Mouse (Mus musculus) heart, adult 9 months (tissue): Measurements from ENCODE around the gene Lman1l.

Source experiments
- DNase-seq, 2 experiments: peaks; one replicate each; pipeline ENCODE4 v3.0.0; 2022; ENCODE audit warnings: low spot score in 2 of 2

Gene Lman1l

DNA sequence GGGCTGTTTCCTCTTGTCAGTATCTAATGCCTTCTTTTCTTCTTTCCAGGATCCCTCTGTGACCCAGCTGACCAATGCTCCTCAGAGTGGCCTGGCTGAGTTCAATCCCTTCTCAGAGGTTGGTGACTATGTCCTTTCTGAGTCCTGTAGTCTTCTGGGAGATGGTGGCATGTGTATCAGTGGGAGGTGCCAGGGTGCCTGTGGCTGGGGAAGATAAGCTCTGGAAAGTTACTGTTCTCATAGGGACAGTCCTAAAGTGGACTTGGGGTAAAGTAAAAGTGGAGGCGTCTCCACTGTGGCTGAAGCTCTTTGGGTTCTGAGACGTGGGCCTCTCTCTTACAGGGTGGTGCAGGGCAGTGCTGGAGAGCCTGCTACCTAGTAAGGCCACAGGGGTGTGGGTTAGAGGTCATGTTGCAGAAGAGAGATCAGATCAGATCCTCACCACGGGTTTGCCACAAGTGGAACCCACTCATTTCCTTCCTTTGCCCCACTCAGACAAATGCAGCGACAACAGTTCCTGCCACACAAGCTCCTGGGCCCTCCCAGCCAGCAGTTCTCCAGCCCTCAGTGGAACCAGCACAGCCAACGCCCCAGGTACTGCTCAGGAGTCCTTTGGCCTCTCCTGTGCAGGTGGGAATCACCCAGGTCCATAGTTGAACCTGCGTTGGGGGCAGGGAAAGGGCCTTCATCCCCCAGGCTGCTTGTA, 43.3 kb downstream of the Lman1l start:
- no peak for DNase-seq

GRCm38 (mm10) chr9:57575577-57575976, 45.0 kb downstream of the Lman1l start:
- DNase-seq = no peak

DNA sequence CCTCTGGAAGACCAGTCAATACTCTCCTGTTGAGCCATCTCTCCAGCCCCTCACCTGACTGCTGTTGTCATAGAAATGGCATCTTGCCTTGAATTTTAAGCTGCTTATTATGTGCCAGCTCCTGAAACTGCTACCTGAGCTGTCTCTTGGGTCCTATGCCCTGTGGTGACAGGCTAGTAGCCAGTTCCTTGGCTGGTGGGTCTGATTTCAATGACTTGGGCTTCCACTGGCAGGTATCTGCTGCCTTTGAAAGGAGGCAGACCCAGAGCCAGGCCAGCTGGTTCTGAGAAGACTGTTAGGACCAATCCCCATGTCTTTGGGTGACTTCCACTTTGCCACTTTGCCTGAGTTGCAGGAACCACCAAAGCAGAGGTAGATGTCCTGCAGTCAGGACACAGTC, 46.2 kb downstream of the Lman1l start:
- DNase-seq = no peak

DNA sequence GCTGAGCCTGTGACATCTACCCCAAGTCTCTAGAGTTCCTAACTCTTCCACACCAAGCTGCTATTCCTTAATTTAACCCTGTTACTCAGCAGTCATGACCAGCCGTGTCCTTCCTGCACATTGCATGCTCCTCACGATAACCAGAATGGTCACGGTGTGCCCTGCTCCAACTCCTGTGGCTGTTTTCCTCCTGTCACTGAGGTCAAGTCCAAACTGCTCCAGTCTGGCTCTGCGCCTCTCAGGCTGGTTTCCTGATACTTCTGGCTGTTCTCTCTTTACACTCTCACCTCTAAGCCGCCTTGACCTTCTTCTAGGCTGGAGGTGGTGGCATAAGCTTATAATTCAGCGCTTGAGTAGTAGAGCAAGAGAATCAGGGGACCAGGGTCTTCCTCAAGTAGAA, 52.1 kb downstream of the Lman1l start:
- DNase-seq = no peak

DNA sequence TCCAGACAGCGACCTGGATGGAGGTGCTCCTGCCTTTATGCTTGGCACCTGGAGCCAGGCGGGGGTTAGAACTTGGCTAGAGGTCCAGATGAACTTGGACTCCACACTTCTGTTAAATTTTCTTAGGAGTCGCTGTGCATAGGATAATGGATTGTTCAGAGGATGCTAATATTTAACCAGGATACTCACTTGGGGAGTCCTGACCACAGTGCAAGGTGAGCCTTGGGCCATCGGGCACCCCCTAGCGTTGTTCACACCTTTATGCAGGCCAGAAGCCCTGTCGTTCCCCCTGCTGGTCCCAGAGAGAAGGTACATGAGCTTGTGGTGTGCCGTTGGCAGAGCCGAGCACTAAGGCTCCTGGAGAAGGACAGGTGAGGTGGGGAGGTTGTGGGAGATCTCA, 53.7 kb downstream of the Lman1l start:
- no peak for DNase-seq

DNA sequence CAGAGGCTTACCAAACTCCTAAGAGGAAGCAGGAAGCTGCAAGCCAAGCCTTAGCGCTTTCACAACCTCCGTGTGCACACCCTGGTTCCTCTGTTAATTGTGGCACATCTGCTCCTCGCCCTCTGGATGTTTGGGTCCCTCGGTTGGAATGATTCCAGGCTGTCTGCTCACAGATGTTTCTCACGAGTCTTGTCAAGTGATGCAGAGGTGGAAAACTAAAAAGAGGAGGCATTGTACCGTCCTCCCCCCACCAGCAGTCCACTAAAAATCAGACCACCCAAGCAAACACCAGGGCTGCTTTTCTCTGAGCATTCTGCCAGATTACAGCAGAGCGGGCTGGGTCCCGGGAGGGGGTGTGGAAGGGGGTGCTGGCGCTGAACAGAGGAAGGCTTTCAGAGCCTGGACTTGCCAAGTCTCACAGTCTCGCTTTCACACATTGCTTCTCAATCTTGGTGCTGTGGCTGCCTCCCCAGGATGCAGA, 54.8 kb downstream of the Lman1l start:
- peak; percentile 50 to 64 for DNase-seq

DNA sequence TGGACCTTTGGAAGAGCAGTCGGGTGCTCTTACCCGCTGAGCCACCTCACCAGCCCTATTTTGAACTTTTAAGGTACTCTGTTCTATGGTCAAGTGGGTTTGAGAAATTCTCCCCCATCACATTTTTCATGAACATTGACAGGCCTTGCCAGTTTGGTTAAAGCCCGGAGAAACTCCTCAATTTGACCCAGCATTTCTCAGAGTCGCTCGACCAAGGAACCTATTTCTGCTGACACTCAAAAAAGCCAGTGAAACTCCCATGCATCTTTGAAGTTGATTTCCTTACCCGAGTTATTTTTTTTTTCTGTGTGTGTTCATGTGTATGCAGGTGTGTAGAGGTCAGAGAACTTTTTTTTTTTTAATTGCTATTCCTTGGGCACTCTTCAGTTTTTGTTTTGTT, 56.0 kb downstream of the Lman1l start:
- DNase-seq = no peak

- DNase-seq = peak; percentile 65 to 81
Measured at GRCm38 (mm10) chr9:57562896-57563372, 57.6 kb downstream of the Lman1l start.

DNA sequence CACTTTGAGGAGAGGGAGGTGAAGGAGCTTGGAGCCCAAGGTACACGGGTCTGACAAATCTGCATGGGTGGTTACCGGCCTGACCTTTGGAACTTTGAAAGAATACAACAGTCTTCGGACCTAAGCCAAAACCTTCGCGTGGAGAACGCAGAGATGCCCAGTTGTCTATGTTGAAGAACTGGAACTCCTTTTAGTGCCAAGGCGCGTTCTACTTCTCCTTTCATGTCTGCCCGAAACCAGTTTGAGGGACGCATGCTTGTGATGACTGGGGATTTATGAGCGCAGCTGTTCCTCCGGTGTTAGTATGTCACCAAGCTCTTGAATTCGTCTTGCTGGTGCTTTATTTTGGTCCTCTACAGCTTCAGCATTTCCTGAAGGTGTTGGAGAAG, 58.9 kb downstream of the Lman1l start:
- no peak for DNase-seq

- DNase-seq = peak; percentile 96
Measured at GRCm38 (mm10) chr9:57560861-57561710, 59.5 kb downstream of the Lman1l start, which contains the start of gene Scamp2. TSS of gene Scamp2 (plus strand) at chr9:57560943.

- DNase-seq = no peak
Measured at GRCm38 (mm10) chr9:57560263-57560662, 60.3 kb downstream of the Lman1l start.

- DNase-seq = no peak
Measured at GRCm38 (mm10) chr9:57559568-57559967, 61.0 kb downstream of the Lman1l start.

DNA sequence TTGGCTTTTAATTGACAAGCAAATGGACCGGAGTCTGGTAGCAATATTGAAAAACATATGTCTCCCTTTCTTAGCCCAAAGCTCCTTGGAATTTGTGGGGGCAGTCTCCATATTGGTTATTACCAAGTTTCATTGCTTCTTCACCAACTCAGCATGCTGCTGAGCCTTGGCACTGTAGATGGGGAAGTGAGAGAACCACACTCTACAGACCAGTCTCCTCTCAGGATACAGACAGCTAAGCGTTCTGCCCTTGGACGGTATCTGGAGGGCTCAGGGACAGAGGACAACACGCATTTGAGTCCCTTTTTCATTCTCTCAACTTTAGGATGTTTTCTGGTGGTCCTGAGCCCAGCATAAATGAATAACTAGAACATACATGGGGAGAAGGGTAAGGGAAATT, 61.9 kb downstream of the Lman1l start:
- no peak for DNase-seq

- DNase-seq = no peak
Measured at GRCm38 (mm10) chr9:57557215-57557614, 63.4 kb downstream of the Lman1l start.
